Mouse (Mus musculus) small intestine, adult 2 months (tissue): Measurements from ENCODE around the gene Skor1. TPM values are rescaled to one million over a fixed set of nuclear protein-coding genes. Genes with fewer than 3 reads are reported as not detected.

Source experiments
- H3K27ac ChIP-seq: fragments of 200-500 bp; 2 replicates; pipeline ENCODE4 v1.5.1; 2012; ENCODE audit warnings: low read depth, low read length, control low read depth, inconsistent platforms; ENCODE audit not compliant: insufficient read depth
- H3K27me3 ChIP-seq: fragments of 200-500 bp; 2 replicates; pipeline ENCODE4 v1.6.1; 2012; ENCODE audit warnings: mild to moderate bottlenecking, moderate library complexity, low read length, inconsistent platforms; ENCODE audit not compliant: control insufficient read depth, insufficient read depth
- H3K36me3 ChIP-seq: fragments of 200-500 bp; 2 replicates; pipeline ENCODE4 v1.6.1; 2012; ENCODE audit warnings: mild to moderate bottlenecking, low read length, control low read depth, inconsistent platforms; ENCODE audit not compliant: control insufficient read depth, insufficient read depth
- H3K4me1 ChIP-seq: fragments of 200-500 bp; 2 replicates; pipeline ENCODE4 v1.6.1; 2012; ENCODE audit warnings: low read length, inconsistent platforms, mixed read lengths; ENCODE audit not compliant: control insufficient read depth, insufficient read depth, insufficient read length
- H3K4me3 ChIP-seq: fragments of 200-500 bp; 2 replicates; pipeline ENCODE4 v1.5.1; 2012; ENCODE audit warnings: low read depth, mild to moderate bottlenecking, control low read depth, inconsistent platforms, low read length, moderate library complexity
- CTCF ChIP-seq: fragments of 200-500 bp; IDR thresholded peaks from 2 replicates; pipeline ENCODE4 v1.5.1; 2012; ENCODE audit warnings: low read depth, mild to moderate bottlenecking, control low read depth, inconsistent platforms, low read length, moderate library complexity, mixed read lengths; ENCODE audit not compliant: insufficient replicate concordance, insufficient read length; ENCODE audit errors: extremely low read depth
- POLR2A ChIP-seq: fragments of 200-500 bp; IDR thresholded peaks from 2 replicates; pipeline ENCODE4 v1.6.1; 2012; ENCODE audit warnings: low read depth, mild to moderate bottlenecking, control low read depth, inconsistent platforms, low read length, moderate library complexity
- WGBS: fragments of 180-500 bp; shearing (Covaris S2); methylation state at CpG from one replicate; pipeline ENCODE4 v1.1.7; 2018; 5-methylcytosine and 5-hydroxymethylcytosine counted together
- polyA plus RNA-seq: library from polyadenylated mRNA; depleted of rRNA; stranded (reverse); fragments of >200 nt; gene quantifications from 2 replicates; pipeline ENCODE4 v1.2.3, GENCODE M21; 2012

Skor1 gene
- polyA plus RNA-seq, 1 experiment = 0.04 TPM

GRCm38 (mm10) chr9:63118385-63118784 is 30.4 kb downstream of the Skor1 start:
- H3K4me3 ChIP-seq = no peak overlapping the region
- H3K27me3 ChIP-seq = no peaks in the 10 kb centered on the region
- H3K36me3 ChIP-seq = no peaks in the 10 kb centered on the region
- H3K4me1 ChIP-seq = no peaks in the 10 kb centered on the region
- TF ChIP-seq POLR2A (no peak), CTCF (no peak)
- no peak overlapping the region for H3K27ac ChIP-seq
- 80% methylated on average over 5 of the region's 5 CpGs for WGBS

- H3K36me3 ChIP-seq = no peaks in the 10 kb centered on the region
These were observed 36.2 kb downstream of the Skor1 start for GRCm38 (mm10) chr9:63112514-63112913.

GRCm38 (mm10) chr9:63109782-63110087 is 39.0 kb downstream of the Skor1 start:
- Histone ChIP-seq H3K4me1 (peaks cover 3% of the 10 kb centered on the region), H3K27me3 (no peaks in the 10 kb centered on the region), H3K27ac (peak overlapping the region; percentile 81), H3K4me3 (no peak overlapping the region), H3K36me3 (no peaks in the 10 kb centered on the region)
- TF ChIP-seq POLR2A (no peak), CTCF (no peak)
- WGBS = 2% methylated on average over 2 of the region's 2 CpGs

More at GRCm38 (mm10) chr9:63112514-63112913, 36.2 kb downstream of the Skor1 start:
- Histone ChIP-seq H3K4me1 (peaks cover 3% of the 10 kb centered on the region), H3K27ac (no peak overlapping the region), H3K4me3 (no peak overlapping the region), H3K27me3 (no peaks in the 10 kb centered on the region)
- WGBS = 77% methylated on average over 3 of the region's 3 CpGs
- TF ChIP-seq POLR2A = no peak
- TF ChIP-seq CTCF = no peak

- H3K27ac ChIP-seq = peak overlapping the region; percentile 81
- H3K4me3 ChIP-seq = peak overlapping the region; percentile 71
- 1% methylated on average over 34 of the region's 34 CpGs for WGBS
- TF ChIP-seq CTCF = no peak
- peak; percentile 38 for TF ChIP-seq POLR2A
- H3K4me1 ChIP-seq = peaks cover 3% of the 10 kb centered on the region
- H3K36me3 ChIP-seq = no peaks in the 10 kb centered on the region
- no peaks in the 10 kb centered on the region for H3K27me3 ChIP-seq
These were observed 39.6 kb downstream of the Skor1 start for GRCm38 (mm10) chr9:63109020-63109781.

GRCm38 (mm10) chr9:63108580-63108979 is 40.2 kb downstream of the Skor1 start:
- Histone ChIP-seq H3K27ac (peak overlapping the region; percentile 81), H3K4me1 (peaks cover 3% of the 10 kb centered on the region), H3K27me3 (no peaks in the 10 kb centered on the region), H3K4me3 (peak overlapping the region; percentile 71), H3K36me3 (no peaks in the 10 kb centered on the region)
- 15% methylated on average over 4 of the region's 4 CpGs for WGBS
- TF ChIP-seq CTCF = no peak
- TF ChIP-seq POLR2A = no peak

GRCm38 (mm10) chr9:63100660-63101059 is 48.1 kb downstream of the Skor1 start:
- WGBS = 89% methylated on average over 5 of the region's 5 CpGs
- Histone ChIP-seq H3K4me1 (no peaks in the 10 kb centered on the region), H3K27ac (no peak overlapping the region), H3K4me3 (no peak overlapping the region), H3K36me3 (no peaks in the 10 kb centered on the region), H3K27me3 (no peaks in the 10 kb centered on the region)
- TF ChIP-seq POLR2A = no peak
- TF ChIP-seq CTCF = no peak

- Histone ChIP-seq H3K4me1 (no peaks in the 10 kb centered on the region), H3K27ac (no peak overlapping the region), H3K4me3 (no peak overlapping the region), H3K36me3 (no peaks in the 10 kb centered on the region), H3K27me3 (no peaks in the 10 kb centered on the region)
- TF ChIP-seq POLR2A (no peak), CTCF (no peak)
These were observed 48.9 kb downstream of the Skor1 start for GRCm38 (mm10) chr9:63099876-63100275.
